In genomic region chr2:154557184-154557832, GRCm38 (mm10) we compare ENCODE assay signal across 10 mouse cellular contexts. TPM values are rescaled to one million over a fixed set of nuclear protein-coding genes. Genes with fewer than 3 reads are reported as not detected.
DNase-seq lines count a peak whose midpoint lies in the region; ATAC-seq and TF ChIP-seq lines count a peak whose summit lies in the region.
"Had no signal": no experiment of that assay in that cellular context is flagged by ENCODE, and none has a peak within 500 bp of the region (broad histone marks: within the 10 kb centered on the region; RNA-seq: fewer than 3 reads in every experiment).

No protein-coding gene starts in this region.

- no peak overlapping the region for H3K4me2 ChIP-seq in intestine, embryonic 16.5 days (ENCODE audit: low read depth, low read length)

- H3K4me1 ChIP-seq in heart, adult 2 months (ENCODE audit: control insufficient read depth, insufficient read depth, low read length) = peaks cover 5% of the 10 kb centered on the region
- H3K4me1 ChIP-seq in intestine, embryonic 16.5 days (ENCODE audit: control insufficient read depth, insufficient read depth, low read length) = peaks cover 7% of the 10 kb centered on the region; the same call in 1 of the 2 replicates

- no peaks in the 10 kb centered on the region for H3K79me2 ChIP-seq in heart, adult 2 months (replicated peaks; ENCODE audit: control insufficient read depth, insufficient read depth, low read length)

- no peak for TF ChIP-seq CTCF in heart, adult 2 months (IDR thresholded peaks at IDR 0.05)

- intact Hi-C loops in heart, adult 2 months (cut with DNase I) = no loop called here

- H3K36me3 ChIP-seq in heart, adult 2 months (ENCODE audit: control insufficient read depth, insufficient read depth, low read length) = no peaks in the 10 kb centered on the region
- H3K36me3 ChIP-seq in intestine, embryonic 16.5 days (ENCODE audit: control insufficient read depth, insufficient read depth, low read length) = peaks cover 2% of the 10 kb centered on the region; the same call in 1 of the 2 replicates

- H3K9ac ChIP-seq in heart, adult 2 months (ENCODE audit: low read depth, low read length) = no peak overlapping the region
- no peak overlapping the region for H3K9ac ChIP-seq in intestine, embryonic 16.5 days (ENCODE audit: low read depth, low read length)

- H3K4me3 ChIP-seq in heart, adult 2 months = no peak overlapping the region
- no peak overlapping the region for H3K4me3 ChIP-seq in intestine, embryonic 16.5 days (ENCODE audit: low read length)

- TF ChIP-seq POLR2A in heart, adult 2 months (IDR thresholded peaks at IDR 0.05; ENCODE audit: insufficient read depth, low read depth, low read length) = no peak

- no peak; the same call in 1 of the 2 replicates for ATAC-seq in intestine, embryonic 16.5 days

- H3K9me3 ChIP-seq in intestine, embryonic 16.5 days (ENCODE audit: control insufficient read depth, low read length) = no peaks in the 10 kb centered on the region

- peak; percentile 42 for DNase-seq in heart, postnatal 4 days
- no peak for DNase-seq in heart, adult 2 months
- peak; percentile 18 for DNase-seq in thymus, postnatal 25 days
- no peak for DNase-seq in thymus, postnatal 36 days
- peak; percentile 46 to 73 for DNase-seq in kidney, postnatal 25 days
- DNase-seq in lung, postnatal 25 days (ENCODE audit: low spot score) = no peak
- DNase-seq in adrenal gland, postnatal 25 days = no peak
- DNase-seq: heart, adult 11 months; layer of hippocampus, adult 9-11 months had no signal

- no peaks in the 10 kb centered on the region for H3K27me3 ChIP-seq in heart, adult 2 months (ENCODE audit: control insufficient read depth, insufficient read depth, low read length)
- H3K27me3 ChIP-seq in intestine, embryonic 16.5 days (replicated peaks; ENCODE audit: control insufficient read depth, insufficient read depth, low read length) = no peaks in the 10 kb centered on the region

- WGBS in heart, adult 2 months = 53% methylated on average over 5 of the region's 5 CpGs
- 52% methylated on average over 5 of the region's 5 CpGs for WGBS in intestine, embryonic 16.5 days

- TF ChIP-seq EP300 in heart, adult 2 months (IDR thresholded peaks at IDR 0.05; ENCODE audit: insufficient read depth, low read depth, low read length) = no peak

- H3K27ac ChIP-seq in heart, adult 2 months = no peak overlapping the region
- H3K27ac ChIP-seq in intestine, embryonic 16.5 days (ENCODE audit: low read length) = no peak overlapping the region

RNA-seq across cellular contexts. Expression of gene Necab3, which starts 1.4 kb away (rescaled TPM):
- total RNA-seq in heart, postnatal 4 days (2021) = 1 to 10 TPM in 1 of 2 experiments, under 1 TPM in 1; 0.81 to 1.8 TPM
- total RNA-seq in heart, adult 2 months (2021) = under 1 TPM; 0.20 to 0.23 TPM
- 0.90 and 1.7 TPM in 2 replicates for polyA plus RNA-seq in heart, adult 2 months (2012; rRNA removed)
- polyA plus RNA-seq in intestine, embryonic 16.5 days (2015; fragmentation: Nextera tagmentation; extraction: Ambion mirVana) = 1.4 and 1.6 TPM in 2 replicates
- 2.0 and 2.1 TPM in 2 replicates for total RNA-seq in adrenal gland, postnatal 25 days (2021)

RNA-seq across cellular contexts. Expression of gene Actl10, which starts 5.7 kb away (rescaled TPM):
- under 1 TPM in 1 of 2 experiments, not detected in 1; 0.17 TPM for total RNA-seq in heart, postnatal 4 days (2021)
- not detected for total RNA-seq in heart, adult 2 months (2021)
- polyA plus RNA-seq in heart, adult 2 months (2012; rRNA removed) = not detected in 2 replicates
- polyA plus RNA-seq in intestine, embryonic 16.5 days (2015; fragmentation: Nextera tagmentation; extraction: Ambion mirVana) = 0.09 TPM in 1 of 2 replicates, not detected in the other
- total RNA-seq in adrenal gland, postnatal 25 days (2021) = 0.21 TPM in 1 of 2 replicates, not detected in the other

RNA-seq across cellular contexts. Expression of gene 1700003F12Rik, which starts 10.4 kb away (rescaled TPM):
- under 1 TPM in 1 of 2 experiments, not detected in 1; 0.81 TPM for total RNA-seq in heart, postnatal 4 days (2021)
- total RNA-seq in heart, adult 2 months (2021) = not detected
- 0.39 TPM in 1 of 2 replicates, not detected in the other for polyA plus RNA-seq in heart, adult 2 months (2012; rRNA removed)
- 0.46 TPM in 1 of 2 replicates, not detected in the other for polyA plus RNA-seq in intestine, embryonic 16.5 days (2015; fragmentation: Nextera tagmentation; extraction: Ambion mirVana)
- not detected in 2 replicates for total RNA-seq in adrenal gland, postnatal 25 days (2021)

RNA-seq across cellular contexts. Expression of gene E2f1, which starts 12.4 kb away (rescaled TPM):
- 10 to 100 TPM; 32.3 to 35.6 TPM for total RNA-seq in heart, postnatal 4 days (2021)
- under 1 TPM; 0.39 to 0.70 TPM for total RNA-seq in heart, adult 2 months (2021)
- 1.1 and 1.2 TPM in 2 replicates for polyA plus RNA-seq in heart, adult 2 months (2012; rRNA removed)
- polyA plus RNA-seq in intestine, embryonic 16.5 days (2015; fragmentation: Nextera tagmentation; extraction: Ambion mirVana) = 5.8 and 9.5 TPM in 2 replicates
- 11.2 and 13.2 TPM in 2 replicates for total RNA-seq in adrenal gland, postnatal 25 days (2021)

RNA-seq across cellular contexts. Expression of gene Pxmp4, which starts 46.2 kb away (rescaled TPM):
- 10 to 100 TPM; 14.5 to 20.4 TPM for total RNA-seq in heart, postnatal 4 days (2021)
- 10 to 100 TPM; 20.9 to 21.5 TPM for total RNA-seq in heart, adult 2 months (2021)
- 47.2 and 49.9 TPM in 2 replicates for polyA plus RNA-seq in heart, adult 2 months (2012; rRNA removed)
- polyA plus RNA-seq in intestine, embryonic 16.5 days (2015; fragmentation: Nextera tagmentation; extraction: Ambion mirVana) = 41.2 and 41.9 TPM in 2 replicates
- total RNA-seq in adrenal gland, postnatal 25 days (2021) = 32.7 and 34.3 TPM in 2 replicates

Comparison
In these comparisons a context has a peak if more than half of its experiments do, and no peak if none do; other contexts are left out.
1. DNase-seq: peak in heart, postnatal 4 days (single experiment), thymus, postnatal 25 days (single experiment) and kidney, postnatal 25 days (2 of 2); none in heart, adult 2 months (0 of 2), thymus, postnatal 36 days (0 of 2), lung, postnatal 25 days (single experiment) and adrenal gland, postnatal 25 days (single experiment).